Mouse (Mus musculus) bone marrow, adult 2 months (tissue): ENCODE data around the gene Myef2.

Source experiments
- CTCF ChIP-seq: fragments of 200-500 bp; IDR thresholded peaks from 2 replicates; pipeline ENCODE4 v1.5.1; 2011; ENCODE audit warnings: low read length, control low read depth; ENCODE audit not compliant: control insufficient read depth, insufficient read depth
- POLR2A ChIP-seq: fragments of 200-500 bp; IDR thresholded peaks from 2 replicates; pipeline ENCODE4 v1.6.1; 2011; ENCODE audit warnings: low read depth, mild to moderate bottlenecking, control low read depth, low read length, borderline replicate concordance; ENCODE audit not compliant: control insufficient read depth

DNA sequence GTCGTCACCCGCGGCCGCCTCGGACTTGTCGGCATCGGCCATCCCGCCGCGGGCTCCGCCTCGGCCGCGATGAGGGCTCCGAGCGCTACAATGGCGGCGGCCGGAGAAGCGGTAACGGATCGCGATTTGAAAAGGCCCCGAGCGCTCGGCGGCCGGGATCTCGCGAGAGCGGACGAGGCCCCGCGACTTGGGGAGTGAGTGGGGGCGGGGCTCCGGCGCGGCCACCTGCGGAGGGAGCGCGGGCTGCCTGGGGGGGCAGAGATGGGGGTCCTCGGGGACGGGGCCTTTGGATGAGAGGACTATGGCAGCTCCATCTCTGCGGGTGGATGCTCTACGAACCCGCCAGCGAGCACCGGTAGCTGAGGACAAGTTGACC, at the start of gene Myef2:
- TF ChIP-seq CTCF (no peak), POLR2A (no peak)
